24 mouse cellular contexts compared by ENCODE assay signal in genomic region chr2:174316661-174317060, GRCm38 (mm10). TPM values are rescaled to one million over a fixed set of nuclear protein-coding genes. Genes with fewer than 3 reads are reported as not detected.
"Had no signal": no experiment of that assay in that cellular context is flagged by ENCODE, and none has a peak within 500 bp of the region (broad histone marks: within the 10 kb centered on the region; RNA-seq: fewer than 3 reads in every experiment).

No protein-coding gene starts in this region.

- H3K9me3 ChIP-seq: heart, embryonic 10.5 days; heart, embryonic 12.5 days; hindbrain, embryonic 13.5 days; hindbrain, embryonic 15.5 days; kidney, embryonic 15.5 days; limb, embryonic 13.5 days; limb, embryonic 15.5 days; liver, embryonic 12.5 days had no signal

- H3K27me3 ChIP-seq: heart, embryonic 12.5 days; hindbrain, embryonic 13.5 days; hindbrain, embryonic 15.5 days; kidney, embryonic 15.5 days; limb, embryonic 13.5 days; limb, embryonic 15.5 days; liver, embryonic 12.5 days had no signal

- H3K4me3 ChIP-seq: heart, embryonic 10.5 days; heart, embryonic 12.5 days; hindbrain, embryonic 13.5 days; hindbrain, embryonic 15.5 days; kidney, embryonic 15.5 days; limb, embryonic 13.5 days; limb, embryonic 15.5 days; liver, embryonic 12.5 days had no signal

- H3K9ac ChIP-seq: heart, embryonic 12.5 days; hindbrain, embryonic 13.5 days; hindbrain, embryonic 15.5 days; kidney, embryonic 15.5 days; limb, embryonic 13.5 days; limb, embryonic 15.5 days; liver, embryonic 12.5 days had no signal

- H3K4me2 ChIP-seq: heart, embryonic 12.5 days; hindbrain, embryonic 13.5 days; hindbrain, embryonic 15.5 days; kidney, embryonic 15.5 days; limb, embryonic 13.5 days; limb, embryonic 15.5 days; liver, embryonic 12.5 days had no signal

- ATAC-seq: hindbrain, postnatal 0 days; intestine, embryonic 16.5 days; liver, embryonic 12.5 days had no signal

- H3K4me1 ChIP-seq: heart, embryonic 12.5 days; hindbrain, embryonic 15.5 days had no signal

- DNase-seq: gastrocnemius, postnatal 14 days; gastrocnemius, postnatal 36 days; heart, adult 18-20 months; heart, postnatal 14 days; heart, postnatal 36 days; kidney, adult 11 months; kidney, adult 2 months; kidney, adult 9 months; kidney, postnatal 14 days; kidney, postnatal 36 days; layer of hippocampus, adult 9-11 months; layer of hippocampus, postnatal 36 days; left cerebral cortex, postnatal 4 days had no signal

- H3K36me3 ChIP-seq: heart, embryonic 10.5 days; heart, embryonic 12.5 days; hindbrain, embryonic 13.5 days; hindbrain, embryonic 15.5 days; kidney, embryonic 15.5 days; limb, embryonic 13.5 days; limb, embryonic 15.5 days; liver, embryonic 12.5 days had no signal

- H3K27ac ChIP-seq: heart, embryonic 10.5 days; hindbrain, embryonic 15.5 days; hindbrain, postnatal 0 days; kidney, embryonic 15.5 days; kidney, postnatal 0 days; limb, embryonic 13.5 days; limb, embryonic 15.5 days; liver, embryonic 12.5 days had no signal

RNA-seq across cellular contexts. Expression of gene Gm20721, which starts 29.9 kb away (rescaled TPM):
- polyA plus RNA-seq: kidney, adult 2 months had no signal
